Mouse (Mus musculus): ENCODE data around the gene Metap1d. TPM values are rescaled to one million over a fixed set of nuclear protein-coding genes. Genes with fewer than 3 reads are reported as not detected.

The Metap1d gene
- total and polyA plus RNA-seq, 3 experiments = 19.5 to 28.5 TPM; not detected in 1

GRCm38 (mm10) chr2:71516995-71517394, 63.9 kb downstream of the Metap1d start:
- DNase-seq (ENCODE audit: low read depth, low spot score) = no peak
- Histone ChIP-seq H3K9ac (ENCODE audit: control insufficient read depth, low read depth, low read length, poor library complexity, severe bottlenecking) (no peak overlapping the region), H3K9me3 (replicated peaks; ENCODE audit: insufficient read depth, low read length) (no peaks in the 10 kb centered on the region), H3K27ac (ENCODE audit: control insufficient read depth, low read depth, low read length) (no peak overlapping the region), H3K36me3 (ENCODE audit: control insufficient read depth in 1 of 2, insufficient read depth in 2 of 2, low read length in 2 of 2) (peaks cover 2 to 3% of the 10 kb centered on the region in 2 experiments; a peak in 2 of 4 replicates), H3K4me1 (ENCODE audit: control insufficient read depth in 1 of 2, insufficient read depth in 2 of 2, low read length in 2 of 2) (peaks cover 0 to 4% of the 10 kb centered on the region in 2 experiments; a peak in 2 of 4 replicates), H3K79me2 (ENCODE audit: control insufficient read depth, insufficient read depth, low read length, poor library complexity) (no peaks in the 10 kb centered on the region), H3K27me3 (ENCODE audit: control insufficient read depth in 1 of 2, insufficient read depth in 2 of 2, low read length in 2 of 2) (no peaks in the 10 kb centered on the region), H3K4me3 (ENCODE audit: control insufficient read depth in 1 of 2, insufficient read depth in 1 of 2, low read depth in 2 of 2, low read length in 2 of 2) (no peak overlapping the region)
- TF ChIP-seq NELFE (IDR thresholded peaks at IDR 0.05; ENCODE audit: low read depth, low read length) (no peak), GATA1 (IDR thresholded peaks at IDR 0.05; ENCODE audit: low read depth, low read length) (no peak), TBP (IDR thresholded peaks at IDR 0.05; ENCODE audit: low read depth, low read length) (no peak), NRF1 (IDR thresholded peaks at IDR 0.05; ENCODE audit: insufficient read depth, low read depth, low read length, poor library complexity, severe bottlenecking) (no peak), E2F4 (IDR thresholded peaks at IDR 0.05; ENCODE audit: borderline replicate concordance, low read depth, low read length) (no peak), POLR2AphosphoS2 (IDR thresholded peaks at IDR 0.05; ENCODE audit: low read length) (no peak), MEF2A (IDR thresholded peaks at IDR 0.05; ENCODE audit: extremely low read depth, insufficient replicate concordance, low read depth, low read length, poor library complexity, severe bottlenecking) (no peak)

DNA sequence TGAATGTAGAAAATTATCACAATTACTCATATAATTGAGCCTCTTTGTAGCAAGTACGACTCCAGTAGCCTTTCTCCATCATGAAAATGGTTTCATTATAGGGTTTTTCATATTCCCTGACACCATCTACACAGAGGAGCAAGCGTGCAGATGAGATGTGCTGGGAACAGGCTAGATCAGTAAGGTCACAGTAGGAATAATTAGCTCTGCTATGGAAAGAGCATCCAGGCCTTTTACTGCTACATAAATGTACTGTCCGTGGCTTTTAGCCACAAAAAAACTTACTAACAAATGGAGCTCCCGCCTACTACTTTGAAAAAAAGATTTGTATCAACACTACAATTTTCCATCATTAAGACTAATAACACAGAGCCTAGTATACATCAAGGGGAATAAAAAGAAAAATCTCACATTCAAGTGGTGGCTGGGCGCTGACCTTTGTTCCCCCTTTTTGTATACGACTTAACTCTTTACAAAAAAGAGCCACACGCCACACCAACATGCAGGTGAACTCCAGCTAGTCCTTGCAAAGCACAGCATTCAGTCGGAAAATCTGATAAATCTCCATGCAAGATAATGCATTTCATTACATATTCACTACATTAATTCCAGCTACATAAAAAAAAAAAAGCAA, 64.5 kb downstream of the Metap1d start:
- TF ChIP-seq TBP (IDR thresholded peaks at IDR 0.05; ENCODE audit: low read depth, low read length) = no peak
- H3K27me3 ChIP-seq (ENCODE audit: control insufficient read depth in 1 of 2, insufficient read depth in 2 of 2, low read length in 2 of 2) = no peaks in the 10 kb centered on the region
- no peak for DNase-seq (ENCODE audit: low read depth, low spot score)
- peaks cover 3 to 5% of the 10 kb centered on the region in 2 experiments; a peak in 3 of 4 replicates for H3K36me3 ChIP-seq (ENCODE audit: control insufficient read depth in 1 of 2, insufficient read depth in 2 of 2, low read length in 2 of 2)
- H3K9me3 ChIP-seq (replicated peaks; ENCODE audit: insufficient read depth, low read length) = no peaks in the 10 kb centered on the region
- H3K27ac ChIP-seq (ENCODE audit: control insufficient read depth, low read depth, low read length) = no peak overlapping the region
- no peak overlapping the region for H3K4me3 ChIP-seq (ENCODE audit: control insufficient read depth in 1 of 2, insufficient read depth in 1 of 2, low read depth in 2 of 2, low read length in 2 of 2)
- no peaks in the 10 kb centered on the region for H3K79me2 ChIP-seq (ENCODE audit: control insufficient read depth, insufficient read depth, low read length, poor library complexity)
- H3K4me1 ChIP-seq (ENCODE audit: control insufficient read depth in 1 of 2, insufficient read depth in 2 of 2, low read length in 2 of 2) = peaks cover under 1 to 7% of the 10 kb centered on the region in 2 experiments; a peak in 3 of 4 replicates
- no peak overlapping the region for H3K9ac ChIP-seq (ENCODE audit: control insufficient read depth, low read depth, low read length, poor library complexity, severe bottlenecking)

- DNase-seq (ENCODE audit: low read depth, low spot score) = peak; percentile 58
- Histone ChIP-seq H3K27me3 (ENCODE audit: control insufficient read depth in 1 of 2, insufficient read depth in 2 of 2, low read length in 2 of 2) (no peaks in the 10 kb centered on the region), H3K4me3 (ENCODE audit: control insufficient read depth in 1 of 2, insufficient read depth in 1 of 2, low read depth in 2 of 2, low read length in 2 of 2) (peak overlapping the region; percentile 8 to 32; a peak in 3 of 4 replicates), H3K36me3 (ENCODE audit: control insufficient read depth in 1 of 2, insufficient read depth in 2 of 2, low read length in 2 of 2) (peaks cover 0 to 27% of the 10 kb centered on the region in 2 experiments; a peak in 2 of 4 replicates), H3K9me3 (replicated peaks; ENCODE audit: insufficient read depth, low read length) (no peaks in the 10 kb centered on the region), H3K79me2 (ENCODE audit: control insufficient read depth, insufficient read depth, low read length, poor library complexity) (no peaks in the 10 kb centered on the region), H3K9ac (ENCODE audit: control insufficient read depth, low read depth, low read length, poor library complexity, severe bottlenecking) (peak overlapping the region; percentile 39), H3K27ac (ENCODE audit: control insufficient read depth, low read depth, low read length) (peak overlapping the region; percentile 47), H3K4me1 (ENCODE audit: control insufficient read depth in 1 of 2, insufficient read depth in 2 of 2, low read length in 2 of 2) (peaks cover 14 to 24% of the 10 kb centered on the region in 2 experiments)
- no peak for TF ChIP-seq CHD1 (IDR thresholded peaks at IDR 0.05; ENCODE audit: low read depth, low read length)
- TF ChIP-seq TBP (IDR thresholded peaks at IDR 0.05; ENCODE audit: low read depth, low read length) = no peak
- TF ChIP-seq TAL1 (IDR thresholded peaks at IDR 0.05; ENCODE audit: low read length) = no peak
- TF ChIP-seq MAX (IDR thresholded peaks at IDR 0.05; ENCODE audit: low read length) = no peak; the same call in 1 of the 2 replicates
- peak in 1 of 2 experiments; percentile 42; a peak in 2 of 4 replicates for TF ChIP-seq EP300 (IDR thresholded peaks at IDR 0.05; ENCODE audit: low read depth in 1 of 2, low read length in 2 of 2)
- no peak for TF ChIP-seq TCF12 (IDR thresholded peaks at IDR 0.05; ENCODE audit: low read depth, low read length)
- TF ChIP-seq MAZ (IDR thresholded peaks at IDR 0.05; ENCODE audit: low read depth, low read length) = no peak; the same call in 1 of the 2 replicates
- no peak; the same call in 1 of the 2 replicates for TF ChIP-seq ZMIZ1 (IDR thresholded peaks at IDR 0.05; ENCODE audit: low read depth, low read length)
- no peak for TF ChIP-seq JUND (IDR thresholded peaks at IDR 0.05; ENCODE audit: low read depth, low read length)
- no peak for TF ChIP-seq KAT2A (conservative IDR thresholded peaks at IDR 0.05; ENCODE audit: low read depth, low read length)
- no peak for TF ChIP-seq GABPA (IDR thresholded peaks at IDR 0.05; ENCODE audit: low read depth, low read length)
- TF ChIP-seq POLR2A (IDR thresholded peaks at IDR 0.05; ENCODE audit: control insufficient read depth in 1 of 2, insufficient read depth in 1 of 2, low read depth in 1 of 2, low read length in 2 of 2, poor library complexity in 1 of 2) = no peak
- TF ChIP-seq E2F4 (IDR thresholded peaks at IDR 0.05; ENCODE audit: borderline replicate concordance, low read depth, low read length) = no peak
- TF ChIP-seq USF2 (IDR thresholded peaks at IDR 0.05; ENCODE audit: borderline replicate concordance in 1 of 2, insufficient read depth in 1 of 2, low read depth in 1 of 2, low read length in 2 of 2) = no peak
- TF ChIP-seq SIN3A (IDR thresholded peaks at IDR 0.05; ENCODE audit: low read length) = peak; percentile 68; the same call in 1 of the 2 replicates
- 0 out of 2 replicates have a peak, but pooled peaks have one; percentile 18 for TF ChIP-seq MYC (IDR thresholded peaks at IDR 0.05; ENCODE audit: low read depth, low read length)
- peak; percentile 61; the same call in 1 of the 2 replicates for TF ChIP-seq MXI1 (IDR thresholded peaks at IDR 0.05; ENCODE audit: low read depth, low read length)
- TF ChIP-seq SMC3 (IDR thresholded peaks at IDR 0.05; ENCODE audit: low read depth, low read length) = no peak
- no peak for TF ChIP-seq ZKSCAN1 (IDR thresholded peaks at IDR 0.05; ENCODE audit: low read depth, low read length)
- TF ChIP-seq POLR2AphosphoS2 (IDR thresholded peaks at IDR 0.05; ENCODE audit: low read length) = no peak; the same call in 1 of the 2 replicates
Measured at GRCm38 (mm10) chr2:71522871-71523270, 69.8 kb downstream of the Metap1d start.

Data from MEL (cell line).